Mouse (Mus musculus) hindbrain, postnatal 0 days (tissue): Measurements from ENCODE around the gene Olfr569. TPM values are rescaled to one million over a fixed set of nuclear protein-coding genes. Genes with fewer than 3 reads are reported as not detected.

Source experiments
- ATAC-seq: fragments of 200-750 bp; cut with Nextera tagmentation; 2 replicates; pipeline ENCODE4 v1.8.0; 2017; ENCODE audit warnings: mild to moderate bottlenecking, moderate TSS enrichment, moderate library complexity
- DNase-seq: peaks from one replicate; pipeline ENCODE4 v3.0.0-alpha.2; 2015; ENCODE audit warnings: low spot score
- H3K27ac ChIP-seq: fragments of 300-500 bp; sonication (generic); 2 replicates; pipeline ENCODE4 v1.5.1; 2014; ENCODE audit warnings: mild to moderate bottlenecking
- H3K27me3 ChIP-seq: fragments of 300-500 bp; sonication (generic); 2 replicates; pipeline ENCODE4 v1.6.1; 2014; ENCODE audit warnings: low read length, mixed read lengths; ENCODE audit not compliant: insufficient read depth
- H3K36me3 ChIP-seq: fragments of 300-500 bp; sonication (generic); 2 replicates; pipeline ENCODE4 v1.6.1; 2014; ENCODE audit warnings: low read length, mixed read lengths; ENCODE audit not compliant: insufficient read depth
- H3K4me1 ChIP-seq: fragments of 300-500 bp; sonication (generic); 2 replicates; pipeline ENCODE4 v1.6.1; 2014; ENCODE audit warnings: antibody characterized with exemption, low read length, mixed read lengths; ENCODE audit not compliant: insufficient read depth
- H3K4me2 ChIP-seq: fragments of 300-500 bp; sonication (generic); 2 replicates; pipeline ENCODE4 v1.6.1; 2014; ENCODE audit warnings: low read depth, mild to moderate bottlenecking, low read length, moderate library complexity, mixed read lengths
- H3K4me3 ChIP-seq: fragments of 300-500 bp; sonication (generic); 2 replicates; pipeline ENCODE4 v1.5.1; 2014; ENCODE audit warnings: low read length
- H3K9ac ChIP-seq: fragments of 300-500 bp; sonication (generic); replicated peaks from 2 replicates; pipeline ENCODE4 v1.6.1; 2014; ENCODE audit warnings: mild to moderate bottlenecking, low read length, moderate library complexity, mixed read lengths
- H3K9me3 ChIP-seq: fragments of 300-500 bp; sonication (generic); 2 replicates; pipeline ENCODE4 v1.6.1; 2016; ENCODE audit warnings: low read length, mixed read lengths
- CTCF ChIP-seq: IDR thresholded peaks from 2 replicates; pipeline ENCODE4 v1.5.1; 2016; ENCODE audit warnings: antibody characterized with exemption, control low read depth, low read depth
- WGBS: fragments of 180-500 bp; shearing (Covaris S2); extraction: QIAGEN DNeasy Blood & Tissue Kit; methylation state at CpG from one replicate; pipeline ENCODE4 v1.1.7; 2014; 5-methylcytosine and 5-hydroxymethylcytosine counted together
- polyA plus RNA-seq: library from polyadenylated mRNA; unstranded; fragments of >200 nt; fragmentation: Nextera tagmentation; extraction: Ambion mirVana; gene quantifications from 2 replicates; pipeline ENCODE4 v1.2.1, GENCODE M21; 2015
- total RNA-seq: library from RNA; depleted of rRNA; stranded (reverse); fragments of >200 nt; gene quantifications from 2 replicates; pipeline ENCODE4 v1.2.3, GENCODE M21; 2014; rRNA removed

Gene Olfr569
- not detected in 2 replicates for total RNA-seq
- polyA plus RNA-seq: not detected in 2 replicates

DNA sequence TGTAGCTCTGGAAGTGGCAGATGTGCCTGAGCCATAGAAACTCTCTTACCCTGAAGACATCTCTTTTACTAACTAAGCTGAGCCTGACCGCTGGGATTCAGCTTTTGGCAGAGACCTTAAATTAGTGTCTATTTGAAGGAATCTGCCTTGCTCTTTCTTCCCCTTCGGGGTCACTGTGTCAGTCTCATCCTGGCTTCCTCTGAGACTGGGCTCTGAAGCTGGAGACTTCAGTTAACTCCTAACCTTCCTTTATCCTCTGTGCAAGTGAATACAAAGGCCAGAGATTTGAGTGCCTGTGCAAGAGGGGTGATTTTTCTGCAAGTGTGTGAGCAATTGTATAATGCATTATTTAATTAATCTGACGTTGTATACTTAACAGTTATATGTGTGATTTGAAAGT is at the start of gene Olfr569:
Gene Olfr569 (minus strand): TSS at position 101 of the 400 bp plus-strand sequence.
- ATAC-seq (no peak), DNase-seq (no peak)
- Histone ChIP-seq H3K36me3 (no peaks in the 10 kb centered on the region), H3K9ac (no peak within 1 kb of the TSS), H3K4me2 (no peak within 1 kb of the TSS), H3K27me3 (no peaks in the 10 kb centered on the region), H3K27ac (no peak within 1 kb of the TSS), H3K4me3 (no peak within 1 kb of the TSS), H3K9me3 (no peaks in the 10 kb centered on the region), H3K4me1 (no peaks in the 10 kb centered on the region)
- 68% methylated on average over 3 of the region's 3 CpGs for WGBS
- no peak for TF ChIP-seq CTCF

DNA sequence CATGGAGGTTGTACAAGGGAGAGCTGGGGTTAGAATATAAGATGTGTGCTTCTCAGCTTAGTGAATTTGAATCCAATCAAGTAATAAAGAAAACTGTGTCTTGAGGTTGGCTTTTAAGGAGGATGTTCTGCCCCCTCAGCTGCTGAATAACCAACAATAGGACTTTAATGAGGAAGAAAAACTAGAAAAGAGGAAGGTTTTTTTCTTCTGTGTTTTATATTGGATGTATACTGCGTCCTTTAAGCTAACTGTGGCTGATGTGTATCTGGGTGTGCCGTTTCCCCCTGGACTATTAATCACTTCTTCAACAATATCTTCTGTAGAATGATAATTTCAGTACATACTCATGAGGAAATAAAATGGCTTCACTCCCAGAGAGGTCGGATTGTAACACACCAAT is 36.4 kb upstream of the Olfr569 start:
- Histone ChIP-seq H3K27me3 (no peaks in the 10 kb centered on the region), H3K36me3 (no peaks in the 10 kb centered on the region), H3K27ac (no peak overlapping the region), H3K4me2 (no peak overlapping the region), H3K4me1 (no peaks in the 10 kb centered on the region), H3K4me3 (no peak overlapping the region), H3K9me3 (no peaks in the 10 kb centered on the region), H3K9ac (no peak overlapping the region)
- no peak for TF ChIP-seq CTCF
- DNase-seq (no peak), ATAC-seq (no peak)
- 72% methylated on average over 3 of the region's 3 CpGs for WGBS

DNA sequence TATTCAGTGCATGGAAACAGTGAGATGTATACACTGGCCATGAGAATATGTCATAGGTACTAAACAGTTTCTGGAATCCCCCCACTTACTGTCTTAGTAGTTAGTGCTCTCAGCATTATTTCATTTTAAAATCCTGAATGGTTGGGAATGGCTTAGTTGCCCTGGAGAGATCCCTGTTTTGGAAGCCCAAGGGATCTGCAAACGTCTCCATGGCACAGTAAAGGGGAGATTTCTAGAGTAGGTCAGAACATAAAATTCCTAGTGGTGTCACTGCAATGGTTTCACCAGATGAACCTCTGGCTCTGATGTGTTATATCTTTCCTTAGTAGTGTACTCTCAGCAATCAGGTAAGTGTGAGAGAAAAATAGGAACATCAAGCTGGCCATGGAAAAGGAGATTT is 33.4 kb upstream of the Olfr569 start, which contains the start of gene Olfr572:
Gene Olfr572 (plus strand): TSS at position 301 of the 400 bp plus-strand sequence.
- TF ChIP-seq CTCF: no peak
- no peaks in the 10 kb centered on the region for H3K9me3 ChIP-seq
- no peak for DNase-seq
- no peak within 1 kb of the TSS for H3K4me3 ChIP-seq
- H3K27me3 ChIP-seq: no peaks in the 10 kb centered on the region
- 63% methylated on average over 1 of the region's 1 CpGs for WGBS
- no peak within 1 kb of the TSS for H3K4me2 ChIP-seq
- no peaks in the 10 kb centered on the region for H3K36me3 ChIP-seq
- no peak within 1 kb of the TSS for H3K27ac ChIP-seq
- no peaks in the 10 kb centered on the region for H3K4me1 ChIP-seq
- ATAC-seq: no peak
- H3K9ac ChIP-seq: no peak within 1 kb of the TSS

DNA sequence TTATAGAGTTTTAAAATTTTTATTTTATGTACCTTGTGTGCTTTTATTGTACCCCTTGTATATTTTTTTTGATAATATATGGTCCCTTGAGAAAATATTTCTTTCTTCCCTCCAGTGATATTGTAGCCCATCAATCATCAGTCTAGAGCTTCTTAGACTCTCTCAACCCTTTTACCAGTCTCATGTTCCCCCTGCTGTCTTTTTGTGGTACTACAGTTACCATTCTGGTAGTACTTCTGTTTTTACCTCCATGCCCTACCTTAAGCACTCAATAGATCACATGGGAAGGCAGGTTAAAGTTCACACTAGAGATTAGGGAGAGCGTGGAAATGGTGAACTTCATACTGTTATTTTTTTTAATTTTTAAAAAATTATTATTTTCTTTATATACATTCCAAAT is 28.9 kb upstream of the Olfr569 start:
- Histone ChIP-seq H3K27ac (no peak overlapping the region), H3K9ac (no peak overlapping the region), H3K36me3 (no peaks in the 10 kb centered on the region), H3K4me3 (no peak overlapping the region), H3K9me3 (no peaks in the 10 kb centered on the region), H3K4me1 (no peaks in the 10 kb centered on the region), H3K4me2 (no peak overlapping the region), H3K27me3 (no peaks in the 10 kb centered on the region)
- TF ChIP-seq CTCF: peak; percentile 82
- DNase-seq: peak; percentile 75
- ATAC-seq: peak; percentile 56
- WGBS: 14% methylated on average over 1 of the region's 1 CpGs

DNA sequence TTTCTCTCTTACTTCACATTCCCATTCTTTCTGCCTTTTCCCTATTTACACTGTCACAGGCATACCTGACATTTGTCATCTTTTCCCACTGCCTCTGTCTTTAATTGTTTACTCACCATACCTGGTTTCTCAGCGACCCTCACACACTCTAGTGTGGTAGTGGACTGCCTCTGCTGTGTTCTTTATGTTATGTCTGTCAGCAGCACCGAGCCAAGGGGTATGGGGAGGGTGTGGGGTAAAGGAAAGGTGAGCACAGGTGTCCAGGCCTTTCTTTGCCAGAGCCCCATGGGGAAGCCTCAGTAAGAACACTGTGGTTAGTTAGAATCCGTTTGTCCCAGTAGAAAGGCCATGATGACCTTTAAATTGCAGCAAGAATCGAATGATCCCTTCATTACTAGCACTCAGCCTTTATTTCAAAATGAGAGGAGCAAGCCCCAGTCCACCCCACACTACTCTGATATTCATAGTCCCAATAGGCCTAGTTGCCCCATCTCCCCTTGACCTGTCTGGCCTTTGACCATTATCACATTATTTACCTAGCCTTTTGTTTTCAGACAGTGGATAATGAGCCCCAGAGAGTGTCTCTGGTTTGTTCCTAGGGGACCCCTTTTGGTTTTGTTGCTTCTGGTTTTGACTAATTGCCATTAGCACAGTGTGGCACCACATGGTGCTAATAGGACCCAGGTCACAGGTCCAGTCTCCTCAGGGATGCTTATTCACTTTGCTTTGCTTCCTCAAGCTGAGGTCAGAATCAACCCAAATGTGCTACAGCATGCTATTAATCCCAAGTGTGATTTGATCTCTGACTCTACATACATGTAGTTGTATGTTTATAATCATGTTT is 26.6 kb upstream of the Olfr569 start, which contains the start of gene Olfr571:
Gene Olfr571 (minus strand): TSS at position 505 of the 844 bp plus-strand sequence.
- Histone ChIP-seq H3K9me3 (no peaks in the 10 kb centered on the region), H3K36me3 (no peaks in the 10 kb centered on the region), H3K4me1 (no peaks in the 10 kb centered on the region), H3K4me2 (no peak within 1 kb of the TSS), H3K27me3 (no peaks in the 10 kb centered on the region), H3K9ac (no peak within 1 kb of the TSS), H3K27ac (no peak within 1 kb of the TSS), H3K4me3 (no peak within 1 kb of the TSS)
- ATAC-seq (no peak), DNase-seq (no peak)
- no peak for TF ChIP-seq CTCF
- WGBS: 67% methylated on average over 4 of the region's 4 CpGs

DNA sequence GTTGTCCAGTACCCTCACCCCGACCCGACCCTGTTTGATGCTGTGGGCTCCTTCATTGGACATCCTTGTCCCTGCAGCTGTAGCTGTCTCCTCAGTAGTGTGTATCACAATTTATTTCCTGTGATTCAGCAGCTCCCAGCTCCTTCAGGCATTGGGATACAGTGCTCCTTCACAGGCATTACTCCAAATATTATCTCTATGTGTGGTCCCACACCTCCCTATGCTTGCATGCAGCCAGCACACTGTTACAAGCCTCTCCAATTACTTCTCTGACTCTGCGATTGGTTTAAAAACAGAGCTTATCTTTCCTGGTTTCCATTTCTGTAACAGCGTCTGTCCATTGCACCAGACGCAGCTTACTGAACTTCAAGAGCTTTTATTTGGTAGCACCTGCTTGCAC is 25.7 kb upstream of the Olfr569 start:
- no peaks in the 10 kb centered on the region for H3K36me3 ChIP-seq
- no peaks in the 10 kb centered on the region for H3K4me1 ChIP-seq
- no peak for TF ChIP-seq CTCF
- no peak overlapping the region for H3K27ac ChIP-seq
- H3K4me2 ChIP-seq: no peak overlapping the region
- ATAC-seq (no peak), DNase-seq (no peak)
- no peak overlapping the region for H3K4me3 ChIP-seq
- H3K9me3 ChIP-seq: no peaks in the 10 kb centered on the region
- H3K27me3 ChIP-seq: no peaks in the 10 kb centered on the region
- H3K9ac ChIP-seq: no peak overlapping the region
- WGBS: 82% methylated on average over 5 of the region's 5 CpGs

DNA sequence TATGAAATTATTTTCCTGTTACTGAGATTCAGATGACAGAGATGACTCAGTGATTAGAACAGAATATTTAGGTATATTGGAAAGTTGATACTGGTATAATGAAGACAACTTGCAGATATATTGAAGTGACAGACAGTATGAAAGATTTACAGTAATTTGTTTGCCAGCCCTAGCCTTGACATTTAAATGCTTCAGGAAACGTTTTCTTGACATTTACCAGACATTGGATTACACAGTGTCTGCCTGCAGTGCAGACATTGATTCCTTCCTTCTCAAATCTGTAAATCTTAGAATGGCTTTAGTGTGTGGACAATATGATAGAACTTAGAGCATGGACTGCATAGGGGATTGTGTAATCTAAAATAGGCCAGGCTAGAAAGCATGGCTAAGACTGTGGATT is 24.6 kb upstream of the Olfr569 start:
- Histone ChIP-seq H3K9ac (no peak overlapping the region), H3K4me1 (no peaks in the 10 kb centered on the region), H3K27ac (no peak overlapping the region), H3K9me3 (no peaks in the 10 kb centered on the region), H3K4me2 (no peak overlapping the region), H3K4me3 (no peak overlapping the region), H3K36me3 (no peaks in the 10 kb centered on the region), H3K27me3 (no peaks in the 10 kb centered on the region)
- TF ChIP-seq CTCF: no peak
- DNase-seq (no peak), ATAC-seq (no peak)
- WGBS: 42% methylated on average over 1 of the region's 1 CpGs
